Mouse (Mus musculus): Measurements from ENCODE around the gene Slc19a2. TPM values are rescaled to one million over a fixed set of nuclear protein-coding genes. Genes with fewer than 3 reads are reported as not detected.

Gene Slc19a2
- total RNA-seq, 1 experiment from 2014 or later: 2.8 TPM

GRCm38 (mm10) chr1:164247971-164248370 lies 875 bp upstream of the Slc19a2 start:
- 0 out of 4 replicates have a peak, but pooled peaks have one; percentile 8 to 9 for ATAC-seq (replicated peaks in 1 of 2; ENCODE audit: insufficient read depth in 1 of 2, low FRiP score in 2 of 2, low TSS enrichment in 1 of 2, low read depth in 1 of 2, poor library complexity in 2 of 2, severe bottlenecking in 2 of 2)

GRCm38 (mm10) chr1:164249332-164249711 lies 476 bp downstream of the Slc19a2 start:
- ATAC-seq (replicated peaks in 1 of 2; ENCODE audit: insufficient read depth in 1 of 2, low FRiP score in 2 of 2, low TSS enrichment in 1 of 2, low read depth in 1 of 2, poor library complexity in 2 of 2, severe bottlenecking in 2 of 2): peak in 1 of 2 experiments; percentile 22; a peak in 1 of 4 replicates

DNA sequence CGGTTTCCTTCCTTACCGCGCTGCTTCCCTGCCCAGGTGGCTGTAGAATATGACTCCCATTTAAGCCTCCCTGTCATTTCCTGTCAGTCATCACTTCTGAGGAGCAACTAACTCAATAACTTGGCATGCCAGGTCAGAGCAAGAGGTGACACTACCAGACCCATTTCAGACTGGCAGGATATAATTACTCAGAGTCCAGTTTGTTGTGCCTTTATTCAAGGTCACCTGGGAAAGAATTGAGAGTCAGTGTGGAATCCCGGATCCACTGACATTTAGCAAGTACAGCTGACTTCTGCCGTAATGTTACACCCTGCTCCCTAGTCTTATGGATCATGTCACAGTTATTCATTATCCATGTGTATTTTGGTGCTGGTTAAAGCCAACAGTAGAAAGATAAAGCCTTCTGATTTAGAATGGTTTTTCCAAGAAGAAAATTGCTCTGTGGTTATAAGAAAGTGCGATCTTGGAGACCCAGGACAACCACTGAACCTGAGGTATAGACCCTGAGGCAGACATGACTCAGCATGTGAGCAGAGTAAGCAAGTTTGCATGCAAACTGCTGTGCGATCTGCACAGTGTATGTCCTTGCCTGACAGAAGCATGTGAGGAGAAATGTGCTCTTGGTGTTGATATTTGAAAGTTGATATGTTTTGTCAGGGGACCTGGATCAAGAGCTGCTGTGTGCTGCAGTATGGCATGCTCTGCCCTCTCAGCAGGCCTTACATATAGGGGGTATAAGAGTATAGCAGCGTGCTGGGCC lies 1.7 kb downstream of the Slc19a2 start:
- ATAC-seq (replicated peaks in 1 of 2; ENCODE audit: insufficient read depth in 1 of 2, low FRiP score in 2 of 2, low TSS enrichment in 1 of 2, low read depth in 1 of 2, poor library complexity in 2 of 2, severe bottlenecking in 2 of 2): no peak

DNA sequence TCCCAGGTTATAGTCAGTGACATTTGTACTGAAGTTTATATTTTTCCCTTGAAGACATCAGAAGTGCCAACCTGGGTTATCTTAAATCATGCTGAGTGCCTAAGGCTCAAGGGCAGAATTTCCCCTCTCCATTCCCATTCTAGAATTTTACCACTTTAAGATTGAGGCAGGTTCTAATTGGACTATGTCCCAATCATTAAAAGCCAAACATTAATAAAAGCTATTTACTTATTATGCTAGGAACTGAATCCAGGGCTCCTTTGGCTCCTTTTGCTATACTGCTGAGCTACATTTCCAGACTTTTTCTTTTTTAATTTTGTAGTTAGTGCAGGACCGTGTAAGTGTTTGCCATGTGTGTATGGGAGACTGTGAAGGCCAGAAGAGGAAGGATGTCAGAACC lies 2.6 kb downstream of the Slc19a2 start:
- ATAC-seq (replicated peaks in 1 of 2; ENCODE audit: insufficient read depth in 1 of 2, low FRiP score in 2 of 2, low TSS enrichment in 1 of 2, low read depth in 1 of 2, poor library complexity in 2 of 2, severe bottlenecking in 2 of 2): no peak

DNA sequence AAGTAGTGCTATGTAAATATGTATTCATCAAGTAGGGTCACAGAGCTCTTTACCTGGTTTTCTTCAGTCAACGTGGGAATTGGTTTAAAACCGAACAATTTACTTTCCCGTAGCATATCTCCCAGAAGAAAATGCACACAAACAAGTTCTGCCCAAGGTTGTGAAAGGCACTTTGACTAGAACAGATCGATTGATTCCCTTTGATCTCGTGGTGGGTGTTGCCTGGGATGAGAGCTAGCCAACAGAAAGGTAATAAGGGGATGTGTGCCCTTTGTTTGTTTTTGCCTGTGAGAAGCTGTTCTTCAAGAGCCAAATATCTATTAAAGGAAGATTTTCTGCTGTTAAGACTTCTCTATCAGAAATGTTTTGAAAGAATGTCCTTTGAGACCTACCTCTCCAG lies 3.7 kb downstream of the Slc19a2 start:
- no peak for ATAC-seq (replicated peaks in 1 of 2; ENCODE audit: insufficient read depth in 1 of 2, low FRiP score in 2 of 2, low TSS enrichment in 1 of 2, low read depth in 1 of 2, poor library complexity in 2 of 2, severe bottlenecking in 2 of 2)

DNA sequence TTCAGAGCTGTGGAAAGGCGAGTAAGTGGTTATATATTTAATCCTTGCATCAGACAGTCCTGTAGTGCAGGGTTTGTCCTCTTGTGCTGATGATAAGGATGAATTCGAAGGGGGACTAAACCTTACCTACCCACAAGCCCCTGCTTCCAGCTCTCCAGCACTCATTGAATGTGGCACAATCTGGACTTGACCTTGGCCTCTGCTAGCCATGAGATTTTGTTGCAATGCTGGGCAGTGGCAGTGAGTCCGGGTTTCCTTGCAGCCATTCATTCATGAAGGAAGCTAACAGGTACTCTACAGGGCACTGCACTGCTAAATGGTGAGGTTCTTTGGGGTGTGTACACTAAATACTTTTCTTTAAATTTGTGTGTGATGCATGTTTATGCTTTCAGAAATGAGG lies 6.0 kb downstream of the Slc19a2 start:
- ATAC-seq (replicated peaks in 1 of 2; ENCODE audit: insufficient read depth in 1 of 2, low FRiP score in 2 of 2, low TSS enrichment in 1 of 2, low read depth in 1 of 2, poor library complexity in 2 of 2, severe bottlenecking in 2 of 2): no peak

DNA sequence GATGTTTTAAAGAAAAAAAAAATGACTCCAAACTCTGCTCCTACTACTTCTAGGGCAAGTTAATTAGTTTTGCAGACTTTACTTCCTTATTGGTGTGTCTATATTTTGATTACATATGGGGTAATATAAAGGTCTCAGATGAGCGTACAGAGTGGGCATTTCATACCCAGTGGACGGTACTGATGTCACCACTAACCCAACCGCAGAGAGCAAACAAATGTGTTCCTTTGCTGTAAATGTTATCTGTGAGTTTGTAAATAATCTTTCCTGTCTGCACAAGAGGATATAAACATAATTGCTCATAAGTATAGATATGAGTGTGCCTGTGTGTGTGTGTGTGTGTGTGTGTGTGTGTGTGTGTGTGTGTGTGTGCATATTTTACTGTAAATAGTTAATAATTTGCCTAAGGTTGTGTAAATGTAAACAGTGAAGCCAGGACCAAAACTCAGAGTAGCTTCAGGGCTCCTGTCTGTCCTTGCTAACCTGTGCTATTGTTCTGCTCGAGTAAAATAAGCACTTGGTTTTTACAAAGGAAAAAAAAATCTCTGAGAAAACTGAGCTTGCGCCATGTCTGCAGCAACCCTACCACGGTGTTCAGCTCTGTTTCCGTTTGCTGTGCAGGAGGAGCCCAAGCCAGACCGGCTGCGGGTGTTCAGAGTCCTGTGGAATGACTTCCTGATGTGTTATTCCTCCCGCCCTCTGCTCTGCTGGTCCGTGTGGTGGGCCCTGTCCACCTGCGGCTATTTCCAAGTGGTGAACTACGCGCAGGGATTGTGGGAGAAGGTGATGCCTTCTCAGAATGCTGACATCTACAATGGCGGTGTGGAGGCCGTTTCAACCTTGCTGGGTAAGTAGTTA lies 11.6 kb downstream of the Slc19a2 start:
- no peak for ATAC-seq (replicated peaks in 1 of 2; ENCODE audit: insufficient read depth in 1 of 2, low FRiP score in 2 of 2, low TSS enrichment in 1 of 2, low read depth in 1 of 2, poor library complexity in 2 of 2, severe bottlenecking in 2 of 2)

DNA sequence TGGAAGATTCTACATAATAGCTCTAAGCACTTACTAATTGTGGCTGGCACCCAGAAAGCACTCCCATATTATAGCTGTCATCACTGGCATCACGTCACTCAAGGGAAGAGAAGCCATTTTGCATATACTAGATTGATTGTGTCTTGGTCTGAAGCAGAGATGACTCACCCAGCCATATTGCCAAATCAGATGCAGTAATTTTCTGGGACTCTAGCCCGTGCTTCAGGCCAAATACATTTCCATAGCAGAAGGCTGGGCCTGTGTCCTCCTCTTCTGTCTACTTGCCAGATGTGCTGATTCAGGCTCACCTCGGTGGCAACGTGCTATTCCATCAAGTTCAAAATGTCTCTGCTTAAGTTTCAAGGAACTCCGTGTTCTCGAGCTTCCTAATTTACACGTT lies 12.7 kb downstream of the Slc19a2 start:
- no peak for ATAC-seq (replicated peaks in 1 of 2; ENCODE audit: insufficient read depth in 1 of 2, low FRiP score in 2 of 2, low TSS enrichment in 1 of 2, low read depth in 1 of 2, poor library complexity in 2 of 2, severe bottlenecking in 2 of 2)

DNA sequence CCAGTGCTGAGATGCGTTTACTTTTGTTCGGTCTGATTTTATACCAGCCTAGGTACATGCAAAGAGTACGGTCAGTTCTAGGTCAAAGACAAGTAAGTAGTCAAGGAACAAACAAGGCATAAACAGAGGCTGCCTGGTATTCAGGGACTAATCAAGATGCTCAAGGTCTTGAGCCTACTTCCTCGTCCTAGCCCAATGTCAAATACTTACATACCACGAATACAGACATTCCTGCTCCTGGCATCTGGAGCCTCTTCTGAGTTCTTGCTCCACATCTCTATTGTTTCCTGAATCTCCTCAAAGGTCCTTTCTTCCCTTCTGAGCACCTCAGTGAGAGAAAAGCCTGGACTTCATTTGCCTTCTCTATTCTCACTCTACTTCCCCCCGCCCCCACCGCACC lies 22.1 kb downstream of the Slc19a2 start:
- no peak for ATAC-seq (replicated peaks in 1 of 2; ENCODE audit: insufficient read depth in 1 of 2, low FRiP score in 2 of 2, low TSS enrichment in 1 of 2, low read depth in 1 of 2, poor library complexity in 2 of 2, severe bottlenecking in 2 of 2)

- no peak for ATAC-seq (replicated peaks in 1 of 2; ENCODE audit: insufficient read depth in 1 of 2, low FRiP score in 2 of 2, low TSS enrichment in 1 of 2, low read depth in 1 of 2, poor library complexity in 2 of 2, severe bottlenecking in 2 of 2)
Observed at GRCm38 (mm10) chr1:164273659-164274058, 24.8 kb downstream of the Slc19a2 start.

- peak; percentile 99 for ATAC-seq (replicated peaks in 1 of 2; ENCODE audit: insufficient read depth in 1 of 2, low FRiP score in 2 of 2, low TSS enrichment in 1 of 2, low read depth in 1 of 2, poor library complexity in 2 of 2, severe bottlenecking in 2 of 2)
Observed at GRCm38 (mm10) chr1:164275455-164275954, 26.7 kb downstream of the Slc19a2 start, which contains the start of gene Ccdc181. Gene Ccdc181 (plus strand): TSS chr1:164275585.

DNA sequence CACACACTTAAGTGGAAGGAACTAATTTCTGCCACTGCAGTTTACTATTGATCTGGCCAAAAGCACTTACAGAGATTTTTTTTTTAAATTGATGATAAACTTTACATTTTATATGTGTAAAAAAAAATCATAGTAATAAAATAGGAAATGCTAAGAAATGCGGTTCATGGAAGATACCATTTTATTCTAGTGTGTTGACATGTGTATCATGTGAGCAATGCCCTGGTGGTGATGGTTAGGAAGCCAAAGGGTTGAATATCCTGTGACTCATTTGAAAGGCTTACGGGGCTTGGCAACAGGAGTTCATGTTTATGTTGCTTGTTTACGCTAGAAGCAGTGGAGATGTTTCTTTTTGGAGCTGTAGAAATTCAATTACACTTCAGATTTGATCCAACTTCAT lies 27.7 kb downstream of the Slc19a2 start:
- ATAC-seq (replicated peaks in 1 of 2; ENCODE audit: insufficient read depth in 1 of 2, low FRiP score in 2 of 2, low TSS enrichment in 1 of 2, low read depth in 1 of 2, poor library complexity in 2 of 2, severe bottlenecking in 2 of 2): no peak

DNA sequence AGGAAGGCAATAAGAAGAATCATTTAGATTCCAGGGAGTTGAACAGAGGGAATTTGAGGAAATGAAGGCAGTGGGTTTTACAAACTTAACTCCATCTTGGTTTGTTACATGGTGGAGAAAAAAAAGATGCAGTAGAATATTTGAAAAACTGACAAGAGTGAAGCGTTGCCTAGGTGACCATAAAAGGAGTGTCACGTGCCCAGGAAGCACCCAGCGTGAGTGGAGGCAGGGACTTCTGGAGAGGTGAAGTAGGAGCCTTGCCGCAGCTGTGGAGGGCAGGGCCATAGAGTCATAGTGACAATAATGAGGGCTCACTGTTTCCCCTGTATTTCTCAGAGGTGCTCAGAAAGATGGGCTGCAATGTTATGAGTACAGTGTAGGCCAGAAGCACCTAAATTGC lies 30.5 kb downstream of the Slc19a2 start:
- no peak for ATAC-seq (replicated peaks in 1 of 2; ENCODE audit: insufficient read depth in 1 of 2, low FRiP score in 2 of 2, low TSS enrichment in 1 of 2, low read depth in 1 of 2, poor library complexity in 2 of 2, severe bottlenecking in 2 of 2)

- ATAC-seq (replicated peaks in 1 of 2; ENCODE audit: insufficient read depth in 1 of 2, low FRiP score in 2 of 2, low TSS enrichment in 1 of 2, low read depth in 1 of 2, poor library complexity in 2 of 2, severe bottlenecking in 2 of 2): no peak
Observed at GRCm38 (mm10) chr1:164284007-164284406, 35.2 kb downstream of the Slc19a2 start.

- no peak for ATAC-seq (replicated peaks in 1 of 2; ENCODE audit: insufficient read depth in 1 of 2, low FRiP score in 2 of 2, low TSS enrichment in 1 of 2, low read depth in 1 of 2, poor library complexity in 2 of 2, severe bottlenecking in 2 of 2)
Observed at GRCm38 (mm10) chr1:164287406-164287805, 38.6 kb downstream of the Slc19a2 start.

GRCm38 (mm10) chr1:164292040-164292439 lies 43.2 kb downstream of the Slc19a2 start:
- ATAC-seq (replicated peaks in 1 of 2; ENCODE audit: insufficient read depth in 1 of 2, low FRiP score in 2 of 2, low TSS enrichment in 1 of 2, low read depth in 1 of 2, poor library complexity in 2 of 2, severe bottlenecking in 2 of 2): no peak

DNA sequence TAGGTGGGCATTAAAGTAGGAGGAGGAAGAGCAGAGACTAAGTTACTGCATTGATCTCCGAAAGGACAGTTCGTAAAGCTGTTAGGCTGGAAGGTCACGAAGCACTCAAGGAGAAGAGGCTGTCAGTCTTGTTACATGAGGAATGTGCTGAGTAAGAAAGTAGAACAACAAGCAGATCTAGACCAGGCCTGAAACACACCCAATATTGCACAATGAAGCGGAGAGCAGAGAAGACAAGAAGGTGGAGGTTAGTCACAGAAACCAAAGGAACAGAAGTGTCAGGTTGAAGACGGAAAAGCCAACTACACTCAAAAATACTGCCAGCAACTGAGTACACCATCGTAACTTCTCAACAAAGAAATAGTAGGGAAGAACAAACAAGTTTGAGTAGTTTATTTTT lies 45.2 kb downstream of the Slc19a2 start:
- ATAC-seq (replicated peaks in 1 of 2; ENCODE audit: insufficient read depth in 1 of 2, low FRiP score in 2 of 2, low TSS enrichment in 1 of 2, low read depth in 1 of 2, poor library complexity in 2 of 2, severe bottlenecking in 2 of 2): no peak

DNA sequence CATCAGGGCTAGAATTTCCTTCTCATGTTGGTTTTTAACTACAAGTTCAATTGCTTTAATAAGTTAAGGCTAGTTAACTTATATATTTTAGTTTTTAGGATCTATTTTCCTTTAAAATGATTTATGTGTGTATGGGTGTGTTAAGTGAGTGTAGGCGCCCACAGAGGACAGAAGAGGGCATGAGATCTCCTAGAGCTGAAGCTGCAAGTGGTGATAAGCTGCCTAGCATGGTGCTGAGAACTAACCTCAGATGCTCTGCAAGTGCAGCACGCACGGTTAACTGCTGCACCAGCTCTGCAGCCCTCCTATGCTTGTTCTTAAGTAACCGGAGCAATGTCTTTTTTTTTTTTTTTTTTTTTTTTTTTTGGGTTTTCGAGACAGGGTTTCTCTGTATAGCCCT lies 47.6 kb downstream of the Slc19a2 start:
- ATAC-seq (replicated peaks in 1 of 2; ENCODE audit: insufficient read depth in 1 of 2, low FRiP score in 2 of 2, low TSS enrichment in 1 of 2, low read depth in 1 of 2, poor library complexity in 2 of 2, severe bottlenecking in 2 of 2): no peak

Measured in hematopoietic stem cell, adult 5-6 weeks (primary cell).